Mouse (Mus musculus) forebrain, embryonic 16.5 days (tissue): Measurements from ENCODE around the gene 0610012G03Rik. TPM values are rescaled to one million over a fixed set of nuclear protein-coding genes. Genes with fewer than 3 reads are reported as not detected.
A peak's percentile ranks its signal among the peaks of the same experiment; 100 is the strongest.

Experiments used
- ATAC-seq: fragments of 200-750 bp; cut with Nextera tagmentation; 2 replicates; pipeline ENCODE4 v1.8.0; 2017; ENCODE audit warnings: mild to moderate bottlenecking, moderate library complexity
- H3K27ac ChIP-seq: fragments of 300-500 bp; sonication (generic); 2 replicates; pipeline ENCODE4 v1.5.1; 2014; ENCODE audit warnings: low read length, control low read depth
- H3K27me3 ChIP-seq: fragments of 300-500 bp; sonication (generic); replicated peaks from 2 replicates; pipeline ENCODE4 v1.6.1; 2014; ENCODE audit warnings: low read length; ENCODE audit not compliant: control insufficient read depth, insufficient read depth
- H3K36me3 ChIP-seq: fragments of 300-500 bp; sonication (generic); 2 replicates; pipeline ENCODE4 v1.6.1; 2014; ENCODE audit not compliant: control insufficient read depth, insufficient read depth
- H3K4me1 ChIP-seq: fragments of 300-500 bp; sonication (generic); replicated peaks from 2 replicates; pipeline ENCODE4 v1.6.1; 2014; ENCODE audit warnings: low read length; ENCODE audit not compliant: control insufficient read depth, insufficient read depth
- H3K4me2 ChIP-seq: fragments of 300-500 bp; sonication (generic); 2 replicates; pipeline ENCODE4 v1.6.1; 2014; ENCODE audit warnings: mild to moderate bottlenecking, low read length, control low read depth
- H3K4me3 ChIP-seq: fragments of 300-500 bp; sonication (generic); replicated peaks from 2 replicates; pipeline ENCODE4 v1.5.1; 2014; ENCODE audit warnings: mild to moderate bottlenecking, low read length, control low read depth
- H3K9ac ChIP-seq: fragments of 300-500 bp; sonication (generic); replicated peaks from 2 replicates; pipeline ENCODE4 v1.6.1; 2014; ENCODE audit warnings: low read depth, low read length, control low read depth
- H3K9me3 ChIP-seq: fragments of 300-500 bp; sonication (generic); 2 replicates; pipeline ENCODE4 v1.6.1; 2016; ENCODE audit warnings: low read length; ENCODE audit not compliant: control insufficient read depth
- WGBS: fragments of 180-500 bp; shearing (Covaris S2); extraction: QIAGEN DNeasy Blood & Tissue Kit; methylation state at CpG from one replicate; pipeline ENCODE4 v1.1.7; 2014; 5-methylcytosine and 5-hydroxymethylcytosine counted together
- polyA plus RNA-seq: library from polyadenylated mRNA; unstranded; fragments of >200 nt; fragmentation: Nextera tagmentation; extraction: Ambion mirVana; gene quantifications from 2 replicates; pipeline ENCODE4 v1.2.1, GENCODE M21; 2015

Gene 0610012G03Rik
- polyA plus RNA-seq, 1 experiment from 2014 or later = 112 TPM

DNA sequence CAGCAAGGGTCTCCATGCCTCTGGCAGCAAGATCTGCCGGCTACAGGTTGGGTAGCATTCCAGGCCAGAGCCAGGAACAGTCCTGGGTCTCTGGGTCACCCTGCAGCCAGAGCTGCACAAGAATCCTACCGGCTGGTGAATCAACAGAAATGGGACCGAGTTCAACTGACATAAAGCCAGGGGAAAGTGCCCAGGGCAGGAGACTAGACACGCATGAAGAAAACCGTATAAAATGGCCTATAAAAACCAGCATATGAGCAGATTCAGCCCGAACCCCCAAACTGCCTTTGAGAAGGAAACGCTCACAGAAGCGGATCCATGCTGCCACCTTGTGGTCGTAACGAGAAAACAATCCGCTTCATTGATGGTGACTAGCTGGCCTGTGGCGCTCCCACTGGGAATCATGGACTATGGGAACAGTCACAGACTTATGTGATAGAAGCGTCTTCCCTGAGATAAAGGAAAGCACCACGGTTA, 30.0 kb downstream of the 0610012G03Rik start:
- Histone ChIP-seq H3K4me1 (peaks cover 3% of the 10 kb centered on the region), H3K4me3 (no peak overlapping the region), H3K27ac (no peak overlapping the region), H3K9me3 (no peaks in the 10 kb centered on the region), H3K27me3 (no peaks in the 10 kb centered on the region), H3K36me3 (no peaks in the 10 kb centered on the region), H3K9ac (peak overlapping the region; percentile 35), H3K4me2 (peak overlapping the region; percentile 20)
- ATAC-seq = peak; percentile 82
- WGBS = 4% methylated on average over 14 of the region's 14 CpGs

- ATAC-seq = no peak
- H3K27me3 ChIP-seq = no peaks in the 10 kb centered on the region
- no peak overlapping the region for H3K4me3 ChIP-seq
- no peak overlapping the region for H3K4me2 ChIP-seq
- peaks cover 3% of the 10 kb centered on the region for H3K4me1 ChIP-seq
- H3K9me3 ChIP-seq = no peaks in the 10 kb centered on the region
- no peak overlapping the region; the same call in 1 of the 2 replicates for H3K9ac ChIP-seq
- H3K27ac ChIP-seq = no peak overlapping the region
- no peaks in the 10 kb centered on the region for H3K36me3 ChIP-seq
- 87% methylated on average over 11 of the region's 11 CpGs for WGBS
Observed at GRCm38 (mm10) chr16:31917776-31918175, 30.5 kb downstream of the 0610012G03Rik start.

- no peaks in the 10 kb centered on the region for H3K36me3 ChIP-seq
- no peak overlapping the region for H3K9ac ChIP-seq
- WGBS = 80% methylated on average over 10 of the region's 10 CpGs
- H3K27ac ChIP-seq = no peak overlapping the region
- no peak overlapping the region for H3K4me2 ChIP-seq
- no peak overlapping the region for H3K4me3 ChIP-seq
- H3K4me1 ChIP-seq = 0 out of 2 replicates have a peak, but pooled peaks cover 5% of the 10 kb centered on the region
- ATAC-seq = no peak
- peaks cover 4% of the 10 kb centered on the region; the same call in 1 of the 2 replicates for H3K27me3 ChIP-seq
- H3K9me3 ChIP-seq = no peaks in the 10 kb centered on the region
Observed at GRCm38 (mm10) chr16:31910281-31910847, 37.9 kb downstream of the 0610012G03Rik start.

GRCm38 (mm10) chr16:31908959-31909358, 39.3 kb downstream of the 0610012G03Rik start:
- Histone ChIP-seq H3K27me3 (peaks cover 4% of the 10 kb centered on the region; the same call in 1 of the 2 replicates), H3K9me3 (no peaks in the 10 kb centered on the region), H3K4me1 (0 out of 2 replicates have a peak, but pooled peaks cover 5% of the 10 kb centered on the region), H3K4me3 (no peak overlapping the region), H3K27ac (no peak overlapping the region), H3K4me2 (no peak overlapping the region), H3K9ac (no peak overlapping the region), H3K36me3 (no peaks in the 10 kb centered on the region)
- ATAC-seq = no peak
- WGBS = 67% methylated on average over 11 of the region's 11 CpGs

DNA sequence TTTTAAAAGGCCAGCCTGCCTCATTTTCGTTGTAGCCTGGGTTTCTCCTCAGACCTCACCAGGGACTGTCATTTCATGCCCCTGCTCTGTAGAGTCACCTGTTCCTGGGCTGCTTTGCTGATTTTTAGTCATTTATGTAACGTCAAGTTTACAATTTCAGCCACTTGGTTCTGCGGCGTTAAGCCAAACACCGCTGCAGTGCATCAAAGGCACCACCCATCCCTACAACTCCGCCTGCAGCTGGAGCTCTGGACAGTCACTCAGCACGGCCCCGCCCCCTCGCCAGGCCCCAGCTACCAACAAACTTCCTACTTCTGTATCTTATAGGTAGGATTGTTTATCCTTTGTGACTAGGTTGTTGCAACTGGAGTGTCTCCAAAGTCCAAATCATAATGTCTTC, 41.4 kb downstream of the 0610012G03Rik start:
- H3K27me3 ChIP-seq = peaks cover 4% of the 10 kb centered on the region; the same call in 1 of the 2 replicates
- 9% methylated on average over 9 of the region's 9 CpGs for WGBS

GRCm38 (mm10) chr16:31905891-31906825, 42.1 kb downstream of the 0610012G03Rik start:
- Histone ChIP-seq H3K4me3 (no peak overlapping the region), H3K9ac (0 out of 2 replicates have a peak overlapping the region, but pooled peaks have one; percentile 22), H3K27ac (no peak overlapping the region), H3K36me3 (no peaks in the 10 kb centered on the region), H3K9me3 (no peaks in the 10 kb centered on the region), H3K4me1 (0 out of 2 replicates have a peak, but pooled peaks cover 5% of the 10 kb centered on the region), H3K4me2 (no peak overlapping the region), H3K27me3 (peaks cover 4% of the 10 kb centered on the region; the same call in 1 of the 2 replicates)
- ATAC-seq = no peak; the same call in 1 of the 2 replicates
- WGBS = 34% methylated on average over 20 of the region's 20 CpGs

More for the DNA sequence above, 41.4 kb downstream of the 0610012G03Rik start:
- no peaks in the 10 kb centered on the region for H3K9me3 ChIP-seq
- H3K4me3 ChIP-seq = no peak overlapping the region
- ATAC-seq = no peak
- H3K4me1 ChIP-seq = 0 out of 2 replicates have a peak, but pooled peaks cover 5% of the 10 kb centered on the region
- H3K9ac ChIP-seq = no peak overlapping the region
- no peaks in the 10 kb centered on the region for H3K36me3 ChIP-seq
- H3K27ac ChIP-seq = no peak overlapping the region
- 0 out of 2 replicates have a peak overlapping the region, but pooled peaks have one; percentile 12 for H3K4me2 ChIP-seq

DNA sequence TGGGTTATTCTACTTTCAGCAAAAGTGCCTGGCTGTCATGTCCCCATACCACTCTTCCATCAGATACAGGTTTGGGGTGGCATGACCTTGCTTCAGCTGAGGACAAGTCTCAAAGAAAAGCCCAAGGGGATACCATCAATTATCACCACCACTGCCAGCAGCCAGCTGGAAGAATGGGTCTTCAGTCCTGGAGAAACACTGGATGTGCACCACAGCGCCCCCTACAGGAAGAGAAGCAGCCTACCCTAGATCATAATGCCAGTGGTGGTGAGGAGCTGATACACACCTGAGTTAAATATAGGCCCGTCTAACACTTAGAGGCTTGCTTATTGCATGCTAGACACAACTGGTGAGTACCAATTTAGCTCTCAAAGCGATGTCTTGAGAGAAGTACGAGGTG, 43.0 kb downstream of the 0610012G03Rik start:
- Histone ChIP-seq H3K27ac (no peak overlapping the region), H3K4me1 (0 out of 2 replicates have a peak, but pooled peaks cover 5% of the 10 kb centered on the region), H3K36me3 (no peaks in the 10 kb centered on the region), H3K4me3 (no peak overlapping the region), H3K4me2 (no peak overlapping the region), H3K27me3 (peaks cover 4% of the 10 kb centered on the region; the same call in 1 of the 2 replicates), H3K9ac (no peak overlapping the region), H3K9me3 (no peaks in the 10 kb centered on the region)
- 82% methylated on average over 4 of the region's 4 CpGs for WGBS
- ATAC-seq = no peak

- Histone ChIP-seq H3K4me3 (no peak overlapping the region), H3K27me3 (peaks cover 4% of the 10 kb centered on the region; the same call in 1 of the 2 replicates), H3K9me3 (no peaks in the 10 kb centered on the region), H3K27ac (no peak overlapping the region), H3K4me1 (0 out of 2 replicates have a peak, but pooled peaks cover 5% of the 10 kb centered on the region), H3K4me2 (no peak overlapping the region), H3K9ac (no peak overlapping the region), H3K36me3 (no peaks in the 10 kb centered on the region)
- ATAC-seq = no peak
- WGBS = 87% methylated on average over 8 of the region's 8 CpGs
Observed at GRCm38 (mm10) chr16:31903239-31903638, 45.1 kb downstream of the 0610012G03Rik start.

DNA sequence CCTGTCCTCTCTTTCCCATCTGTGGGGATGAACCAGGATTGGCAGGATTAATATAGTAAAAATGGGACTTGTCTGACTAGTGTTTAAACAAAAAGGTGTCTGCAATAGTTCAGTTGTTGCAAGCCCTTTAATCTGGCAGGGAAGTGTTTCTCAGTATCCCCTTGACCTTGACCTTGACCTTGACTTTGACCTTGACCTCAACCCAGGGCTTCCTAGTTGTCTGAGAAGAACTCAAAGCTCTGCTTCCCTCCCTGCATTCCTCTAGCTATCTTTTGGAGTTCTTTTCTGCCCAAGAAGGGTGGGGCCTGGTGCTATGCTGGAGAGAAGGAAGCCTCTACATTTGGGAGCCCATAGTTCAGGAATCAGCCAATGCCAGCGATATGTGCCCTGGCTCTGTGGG, 46.4 kb downstream of the 0610012G03Rik start:
- 88% methylated on average over 1 of the region's 1 CpGs for WGBS
- H3K4me2 ChIP-seq = no peak overlapping the region
- no peak for ATAC-seq

More for the DNA sequence above, 46.4 kb downstream of the 0610012G03Rik start:
- Histone ChIP-seq H3K9me3 (no peaks in the 10 kb centered on the region), H3K4me3 (no peak overlapping the region), H3K27ac (no peak overlapping the region), H3K36me3 (no peaks in the 10 kb centered on the region), H3K27me3 (peaks cover 4% of the 10 kb centered on the region; the same call in 1 of the 2 replicates), H3K4me1 (peaks cover 13% of the 10 kb centered on the region), H3K9ac (no peak overlapping the region)
